Mouse (Mus musculus): ENCODE data around the gene Zfp786. TPM values are rescaled to one million over a fixed set of nuclear protein-coding genes. Genes with fewer than 3 reads are reported as not detected.

Zfp786 gene
- polyA plus RNA-seq, 1 experiment, result 0.26 TPM

DNA sequence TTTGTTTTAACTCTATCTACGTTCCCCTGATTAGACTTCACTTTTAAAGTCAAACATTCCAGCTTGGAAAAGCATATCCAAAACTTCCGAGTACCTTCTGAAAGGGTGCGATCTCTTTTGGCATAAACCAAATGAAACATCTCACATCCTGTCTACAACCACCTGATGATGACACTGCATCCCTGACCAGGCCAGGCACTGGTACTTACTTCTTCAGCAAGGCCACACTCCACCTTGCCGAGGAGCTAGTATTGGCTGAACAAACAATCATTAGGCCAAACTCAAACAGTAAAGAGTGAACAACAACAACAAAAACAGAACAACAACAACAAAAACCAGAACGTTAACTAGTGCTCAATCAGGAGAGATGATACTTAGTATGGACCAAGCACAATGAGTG, 19.3 kb downstream of the Zfp786 start:
- DNase-seq, result no peak
- WGBS, result 31% methylated on average over 5 of the region's 5 CpGs
- TF ChIP-seq POLR2A (IDR thresholded peaks at IDR 0.05; ENCODE audit: borderline replicate concordance, extremely low read depth, low read depth, low read length) (no peak), CTCF (IDR thresholded peaks at IDR 0.05; ENCODE audit: insufficient read depth, low read length) (no peak)
- H3K4me3 ChIP-seq (replicated peaks; ENCODE audit: extremely low read depth, low read depth, low read length), result no peak overlapping the region
- H3K4me1 ChIP-seq (ENCODE audit: control insufficient read depth, insufficient read depth, low read length), result peaks cover 9% of the 10 kb centered on the region; the same call in 1 of the 2 replicates

DNA sequence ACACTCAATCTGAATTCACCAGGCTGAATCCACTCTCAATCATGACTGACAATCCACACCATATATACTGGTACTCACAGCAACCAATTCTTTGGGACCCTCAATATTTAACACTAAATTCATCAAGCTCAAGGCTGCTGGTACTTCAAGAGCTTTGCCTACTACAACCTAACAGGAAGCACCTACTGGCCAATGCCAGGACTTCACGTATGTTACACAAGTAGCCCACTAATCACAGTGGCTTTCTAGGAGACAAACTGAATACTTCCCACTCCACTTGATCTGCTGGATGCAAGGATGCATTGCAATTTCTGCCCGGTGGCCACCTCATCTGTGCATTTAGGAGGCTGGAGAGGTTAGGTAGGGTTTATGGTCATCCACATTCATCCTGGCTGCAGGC, 20.5 kb downstream of the Zfp786 start:
- Histone ChIP-seq H3K4me1 (ENCODE audit: control insufficient read depth, insufficient read depth, low read length) (peaks cover 9% of the 10 kb centered on the region; the same call in 1 of the 2 replicates), H3K4me3 (replicated peaks; ENCODE audit: extremely low read depth, low read depth, low read length) (no peak overlapping the region)
- TF ChIP-seq POLR2A (IDR thresholded peaks at IDR 0.05; ENCODE audit: borderline replicate concordance, extremely low read depth, low read depth, low read length), result no peak
- 37% methylated on average over 2 of the region's 2 CpGs for WGBS
- DNase-seq, result no peak

DNA sequence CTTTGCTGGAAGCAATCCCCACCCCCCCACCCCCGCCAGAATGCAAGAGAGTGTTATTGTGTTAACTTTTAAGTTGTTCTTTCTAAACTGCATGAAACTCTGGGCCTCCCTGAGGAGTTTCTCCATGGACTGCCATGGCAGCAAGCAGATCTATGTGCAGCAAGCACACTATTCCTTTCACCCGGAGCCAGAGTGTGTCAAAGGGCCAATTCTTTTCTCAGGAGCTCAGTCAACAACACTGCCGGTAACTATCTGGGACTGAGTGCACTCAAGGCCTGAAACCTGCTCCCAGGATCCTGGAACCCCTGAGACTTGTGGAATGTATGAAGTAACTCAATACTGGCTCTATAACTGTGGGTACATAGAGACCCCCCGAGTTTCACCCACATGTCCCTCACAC, 21.6 kb downstream of the Zfp786 start:
- no peak for TF ChIP-seq CTCF (IDR thresholded peaks at IDR 0.05; ENCODE audit: insufficient read depth, low read length)
- no peak for TF ChIP-seq POLR2A (IDR thresholded peaks at IDR 0.05; ENCODE audit: borderline replicate concordance, extremely low read depth, low read depth, low read length)
- no peak overlapping the region for H3K4me3 ChIP-seq (replicated peaks; ENCODE audit: extremely low read depth, low read depth, low read length)
- DNase-seq, result no peak
- H3K4me1 ChIP-seq (ENCODE audit: control insufficient read depth, insufficient read depth, low read length), result peaks cover 9% of the 10 kb centered on the region; the same call in 1 of the 2 replicates
- WGBS, result 69% methylated on average over 4 of the region's 4 CpGs

DNA sequence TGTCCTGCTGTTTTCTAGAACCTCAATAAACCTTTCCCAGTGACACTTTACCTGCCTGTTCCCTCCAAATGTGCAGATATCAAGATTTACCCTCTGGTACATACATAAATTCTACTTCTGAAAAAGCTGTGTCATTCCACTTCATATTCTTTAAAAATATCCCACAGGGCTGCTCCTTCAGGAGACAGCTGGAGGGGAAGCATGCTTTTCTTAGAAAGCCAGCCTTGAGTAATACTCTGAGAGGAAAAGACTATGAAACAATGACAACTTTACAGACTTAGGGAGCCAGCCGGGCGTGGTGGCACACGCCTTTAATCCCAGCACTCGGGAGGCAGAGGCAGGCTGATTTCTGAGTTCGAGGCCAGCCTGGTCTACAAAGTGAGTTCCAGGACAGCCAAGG, 22.1 kb downstream of the Zfp786 start:
- DNase-seq, result no peak
- 78% methylated on average over 5 of the region's 5 CpGs for WGBS
- TF ChIP-seq CTCF (IDR thresholded peaks at IDR 0.05; ENCODE audit: insufficient read depth, low read length) (no peak), POLR2A (IDR thresholded peaks at IDR 0.05; ENCODE audit: borderline replicate concordance, extremely low read depth, low read depth, low read length) (no peak)
- H3K4me1 ChIP-seq (ENCODE audit: control insufficient read depth, insufficient read depth, low read length), result peaks cover 9% of the 10 kb centered on the region; the same call in 1 of the 2 replicates
- H3K4me3 ChIP-seq (replicated peaks; ENCODE audit: extremely low read depth, low read depth, low read length), result no peak overlapping the region

DNA sequence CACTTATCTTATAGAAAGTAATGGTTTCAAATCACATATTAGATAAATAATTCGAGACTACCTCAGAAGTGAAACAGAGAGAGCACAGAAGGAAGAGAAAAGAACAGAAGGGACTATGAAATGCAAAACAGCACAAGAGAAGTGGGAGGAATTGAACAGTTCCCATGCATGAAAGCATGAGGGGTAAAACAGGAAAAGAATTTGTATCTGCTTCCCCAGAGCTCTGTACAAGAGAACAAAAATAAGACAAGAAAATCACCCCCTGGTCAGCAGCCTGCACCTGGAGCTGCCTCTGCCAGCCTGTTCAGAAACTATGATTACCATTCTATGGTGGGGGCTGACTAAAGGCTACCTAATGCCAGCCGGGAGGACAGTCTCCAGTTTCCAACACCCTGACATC, 23.2 kb downstream of the Zfp786 start:
- no peak for DNase-seq
- 81% methylated on average over 2 of the region's 2 CpGs for WGBS
- no peak for TF ChIP-seq POLR2A (IDR thresholded peaks at IDR 0.05; ENCODE audit: borderline replicate concordance, extremely low read depth, low read depth, low read length)
- TF ChIP-seq CTCF (IDR thresholded peaks at IDR 0.05; ENCODE audit: insufficient read depth, low read length), result no peak
- peaks cover 9% of the 10 kb centered on the region; the same call in 1 of the 2 replicates for H3K4me1 ChIP-seq (ENCODE audit: control insufficient read depth, insufficient read depth, low read length)
- H3K4me3 ChIP-seq (replicated peaks; ENCODE audit: extremely low read depth, low read depth, low read length), result no peak overlapping the region

DNA sequence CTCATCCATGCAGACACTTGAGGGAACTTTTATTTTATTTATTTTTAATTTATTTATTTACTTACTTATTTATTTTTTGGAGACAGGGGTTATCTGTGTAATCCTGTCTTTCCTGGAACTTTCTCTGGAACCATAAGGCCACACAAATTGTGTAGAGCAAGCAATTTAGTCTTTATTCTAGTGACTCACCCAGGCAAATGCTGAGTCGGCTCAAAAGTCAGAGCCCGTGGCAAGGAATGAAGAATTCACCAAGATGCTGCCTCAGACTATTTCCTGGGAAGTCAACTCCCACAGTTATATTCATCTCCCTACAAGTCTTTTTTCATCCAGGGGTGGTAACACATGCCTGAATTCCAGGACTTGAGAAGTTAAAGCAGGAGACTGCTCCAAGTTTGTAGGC, 25.1 kb downstream of the Zfp786 start:
- H3K4me3 ChIP-seq (replicated peaks; ENCODE audit: extremely low read depth, low read depth, low read length), result no peak overlapping the region
- TF ChIP-seq CTCF (IDR thresholded peaks at IDR 0.05; ENCODE audit: insufficient read depth, low read length) (no peak), POLR2A (IDR thresholded peaks at IDR 0.05; ENCODE audit: borderline replicate concordance, extremely low read depth, low read depth, low read length) (no peak)
- H3K4me1 ChIP-seq (ENCODE audit: control insufficient read depth, insufficient read depth, low read length), result no peaks in the 10 kb centered on the region
- DNase-seq, result no peak
- 63% methylated on average over 2 of the region's 2 CpGs for WGBS

DNA sequence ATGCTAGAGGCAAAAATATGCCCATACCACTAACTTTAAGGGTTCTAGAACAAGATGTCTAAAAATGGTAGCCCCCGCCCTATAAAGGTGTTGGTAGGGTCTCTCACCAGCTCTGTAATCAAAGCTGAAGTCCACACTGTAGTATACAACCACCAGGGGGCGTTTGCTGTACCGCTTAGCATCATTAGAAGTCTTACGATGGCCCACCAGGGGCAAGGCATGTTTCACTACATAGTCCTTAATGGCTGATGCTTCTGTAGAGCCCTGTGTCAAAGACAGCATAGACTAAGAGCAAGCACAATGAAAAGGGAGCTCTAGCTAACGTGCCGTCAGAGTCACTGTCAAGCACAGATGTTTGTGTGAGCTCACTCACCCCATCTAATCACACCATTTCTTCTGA, 31.6 kb downstream of the Zfp786 start:
- Histone ChIP-seq H3K4me3 (replicated peaks; ENCODE audit: extremely low read depth, low read depth, low read length) (no peak overlapping the region), H3K4me1 (ENCODE audit: control insufficient read depth, insufficient read depth, low read length) (no peaks in the 10 kb centered on the region)
- DNase-seq, result peak; percentile 33
- 34% methylated on average over 6 of the region's 6 CpGs for WGBS
- TF ChIP-seq POLR2A (IDR thresholded peaks at IDR 0.05; ENCODE audit: borderline replicate concordance, extremely low read depth, low read depth, low read length) (no peak), CTCF (IDR thresholded peaks at IDR 0.05; ENCODE audit: insufficient read depth, low read length) (peak; percentile 51)

DNA sequence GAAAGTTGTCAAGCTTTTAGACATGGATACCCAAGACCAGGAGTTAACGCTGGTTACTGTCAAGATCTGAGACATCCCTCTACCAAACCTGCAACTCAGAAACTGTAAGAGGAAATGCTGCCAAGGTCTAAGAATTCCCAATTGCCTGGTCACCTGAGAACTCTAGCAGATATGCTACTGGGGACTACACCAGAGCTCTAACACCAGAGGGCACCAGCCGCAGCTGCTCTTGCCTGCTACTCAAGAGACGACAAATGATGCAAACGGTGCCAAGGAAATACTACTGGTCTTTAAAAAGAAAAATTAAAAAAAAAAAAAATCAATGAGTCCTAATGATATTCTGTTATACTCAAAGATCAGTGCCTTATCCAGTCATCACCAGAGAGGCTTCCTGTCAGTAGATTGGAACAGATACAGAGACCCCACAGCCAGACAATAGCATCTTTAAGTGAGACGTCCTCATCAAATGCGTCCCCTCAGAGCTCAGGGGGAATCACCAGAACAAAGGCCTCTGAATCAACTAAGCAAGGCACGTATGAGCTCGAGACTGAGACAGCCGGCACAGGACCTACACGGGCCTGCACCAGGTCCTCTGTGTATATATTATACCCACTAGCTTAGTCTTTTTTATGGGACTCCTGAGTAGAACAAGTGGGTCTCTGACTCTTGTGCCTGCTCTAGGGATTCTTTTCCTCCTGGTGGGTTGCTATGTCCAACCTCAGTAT, 36.4 kb downstream of the Zfp786 start:
- no peak for DNase-seq
- Histone ChIP-seq H3K4me1 (ENCODE audit: control insufficient read depth, insufficient read depth, low read length) (no peaks in the 10 kb centered on the region; the same call in 1 of the 2 replicates), H3K4me3 (replicated peaks; ENCODE audit: extremely low read depth, low read depth, low read length) (no peak overlapping the region)
- TF ChIP-seq CTCF (IDR thresholded peaks at IDR 0.05; ENCODE audit: insufficient read depth, low read length) (peak; percentile 61), POLR2A (IDR thresholded peaks at IDR 0.05; ENCODE audit: borderline replicate concordance, extremely low read depth, low read depth, low read length) (no peak)
- WGBS, result 60% methylated on average over 10 of the region's 10 CpGs

DNA sequence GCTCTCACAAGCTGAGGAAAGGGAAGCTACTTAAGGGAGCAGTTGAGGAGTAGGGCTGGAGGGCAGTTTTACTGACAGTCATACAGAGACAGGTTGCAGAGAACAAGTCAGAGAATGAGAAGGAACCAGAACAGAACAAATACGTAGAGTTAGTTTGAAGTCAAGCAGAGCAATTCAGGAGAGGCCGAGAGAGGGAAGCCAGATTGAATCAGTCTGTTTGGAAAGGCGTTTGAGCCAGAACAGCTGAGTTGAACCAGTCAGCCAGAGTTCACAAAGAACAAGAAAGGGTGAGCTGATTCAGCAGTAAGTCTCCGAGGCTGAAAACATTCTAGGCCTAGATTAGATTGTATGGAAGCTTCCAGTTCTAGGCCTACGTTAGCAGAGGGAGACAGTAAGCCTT, 37.4 kb downstream of the Zfp786 start:
- 63% methylated on average over 5 of the region's 5 CpGs for WGBS
- TF ChIP-seq POLR2A (IDR thresholded peaks at IDR 0.05; ENCODE audit: borderline replicate concordance, extremely low read depth, low read depth, low read length) (no peak), CTCF (IDR thresholded peaks at IDR 0.05; ENCODE audit: insufficient read depth, low read length) (no peak)
- Histone ChIP-seq H3K4me1 (ENCODE audit: control insufficient read depth, insufficient read depth, low read length) (peaks cover 3% of the 10 kb centered on the region), H3K4me3 (replicated peaks; ENCODE audit: extremely low read depth, low read depth, low read length) (no peak overlapping the region)
- DNase-seq, result no peak

DNA sequence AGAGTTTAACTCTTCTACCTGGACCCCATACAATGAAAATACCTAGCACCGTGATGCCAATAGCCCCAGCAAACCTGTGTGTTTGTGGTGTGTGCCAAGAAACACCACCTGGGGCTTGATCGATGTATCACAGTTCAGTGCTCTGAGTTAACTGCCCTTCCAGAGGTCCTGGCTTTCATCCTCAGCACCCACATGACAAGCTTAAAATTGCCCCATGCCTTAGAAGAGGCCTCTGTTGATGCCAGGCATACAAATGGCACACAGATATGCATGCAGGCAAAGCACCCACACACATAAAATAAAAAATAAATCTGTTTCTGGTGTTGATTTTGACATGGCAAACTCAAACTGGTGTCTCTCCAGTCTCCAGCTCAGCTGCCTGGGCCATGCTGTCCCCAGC, 38.1 kb downstream of the Zfp786 start:
- no peak overlapping the region for H3K4me3 ChIP-seq (replicated peaks; ENCODE audit: extremely low read depth, low read depth, low read length)
- no peak for DNase-seq
- WGBS, result 88% methylated on average over 2 of the region's 2 CpGs
- H3K4me1 ChIP-seq (ENCODE audit: control insufficient read depth, insufficient read depth, low read length), result peaks cover 3% of the 10 kb centered on the region
- no peak for TF ChIP-seq POLR2A (IDR thresholded peaks at IDR 0.05; ENCODE audit: borderline replicate concordance, extremely low read depth, low read depth, low read length)
- TF ChIP-seq CTCF (IDR thresholded peaks at IDR 0.05; ENCODE audit: insufficient read depth, low read length), result no peak
